Mouse (Mus musculus): ENCODE results near the gene Hmgcll1. TPM values are rescaled to one million over a fixed set of nuclear protein-coding genes. Genes with fewer than 3 reads are reported as not detected.

Hmgcll1 gene
- not detected in 2 replicates for total RNA-seq (2023)

DNA sequence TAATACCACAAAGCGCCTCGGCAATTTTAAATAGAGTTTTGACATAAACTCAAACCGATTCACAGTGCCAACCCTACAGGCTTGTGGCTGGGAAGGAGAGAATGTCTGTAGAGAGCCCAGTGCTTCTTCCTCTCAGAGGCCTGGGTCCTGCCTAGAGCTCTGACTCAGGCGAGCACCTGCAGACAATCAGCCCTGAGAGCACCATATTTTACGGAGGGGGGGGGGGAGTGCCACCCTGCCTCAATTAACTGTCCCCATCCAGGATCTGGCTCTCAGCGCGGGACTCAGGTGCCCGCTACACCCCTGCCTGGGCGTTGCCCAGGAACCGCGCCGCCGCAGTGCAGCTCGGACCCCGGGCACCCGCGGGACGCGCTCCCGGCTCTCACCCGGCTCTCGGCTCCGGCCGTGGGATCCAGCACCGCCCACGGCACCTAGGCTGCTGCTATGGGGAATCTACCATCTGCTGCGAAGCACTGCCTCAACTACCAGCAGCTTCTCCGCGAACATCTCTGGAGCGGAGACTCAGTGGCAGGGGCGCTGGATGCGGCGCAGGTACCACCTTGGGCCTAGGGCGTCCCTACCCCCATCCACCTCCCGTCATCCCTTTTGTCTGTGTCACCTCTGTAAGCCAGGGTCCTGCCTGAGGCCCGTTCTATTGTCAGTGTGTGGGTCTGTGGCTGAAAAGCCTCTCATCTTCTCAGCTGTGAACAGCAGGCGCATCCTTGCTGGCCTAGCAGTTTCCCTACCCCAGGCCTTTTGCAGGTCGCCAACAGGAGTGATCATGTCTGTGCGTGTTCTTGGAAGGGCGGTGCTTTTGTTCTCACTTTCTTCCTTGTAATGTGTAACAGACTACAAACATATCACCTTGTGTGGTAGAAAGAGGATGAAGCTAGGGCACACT, at the start of gene Hmgcll1:
TSS of gene Hmgcll1 (plus strand) at position 225 of the 901 bp plus-strand sequence.

Other genes starting within 250 kb of the Hmgcll1 start
- not detected in 2 replicates for gene Bmp5, start 239.5 kb upstream of the Hmgcll1 start, total RNA-seq (2023)
- gene Gfral, start 198.8 kb downstream of the Hmgcll1 start, total RNA-seq (2023): not detected in 2 replicates